Mouse (Mus musculus): ENCODE data around the gene Rcc1l. TPM values are rescaled to one million over a fixed set of nuclear protein-coding genes. Genes with fewer than 3 reads are reported as not detected.

Rcc1l gene
- polyA plus RNA-seq, 1 experiment, result 16.1 TPM

GRCm38 (mm10) chr5:134137933-134138332 is 38.6 kb downstream of the Rcc1l start:
- H3K27ac ChIP-seq (ENCODE audit: insufficient read depth, low read length), result no peak overlapping the region
- H3K4me1 ChIP-seq (ENCODE audit: control insufficient read depth, insufficient read depth, low read length), result no peaks in the 10 kb centered on the region
- no peaks in the 10 kb centered on the region for H3K36me3 ChIP-seq (ENCODE audit: control insufficient read depth, insufficient read depth, low read length, poor library complexity, severe bottlenecking)
- no peak overlapping the region for H3K4me3 ChIP-seq (ENCODE audit: low read depth, low read length)
- H3K9me3 ChIP-seq (replicated peaks; ENCODE audit: control insufficient read depth, insufficient read depth, low read length, poor library complexity, severe bottlenecking), result no peaks in the 10 kb centered on the region
- H3K9ac ChIP-seq (ENCODE audit: low read depth, poor library complexity, severe bottlenecking), result no peak overlapping the region
- H3K27me3 ChIP-seq (ENCODE audit: control insufficient read depth, insufficient read depth, low read length, poor library complexity, severe bottlenecking), result no peaks in the 10 kb centered on the region
- TF ChIP-seq POLR2A (IDR thresholded peaks at IDR 0.05; ENCODE audit: insufficient read depth, low read length) (no peak), EP300 (IDR thresholded peaks at IDR 0.05; ENCODE audit: insufficient read depth, low read depth, low read length) (no peak), CTCF (IDR thresholded peaks at IDR 0.05; ENCODE audit: low read depth, low read length) (no peak)

GRCm38 (mm10) chr5:134136022-134136421 is 40.6 kb downstream of the Rcc1l start:
- Histone ChIP-seq H3K4me3 (ENCODE audit: low read depth, low read length) (no peak overlapping the region), H3K27me3 (ENCODE audit: control insufficient read depth, insufficient read depth, low read length, poor library complexity, severe bottlenecking) (no peaks in the 10 kb centered on the region), H3K9me3 (replicated peaks; ENCODE audit: control insufficient read depth, insufficient read depth, low read length, poor library complexity, severe bottlenecking) (no peaks in the 10 kb centered on the region), H3K4me1 (ENCODE audit: control insufficient read depth, insufficient read depth, low read length) (no peaks in the 10 kb centered on the region), H3K27ac (ENCODE audit: insufficient read depth, low read length) (no peak overlapping the region), H3K36me3 (ENCODE audit: control insufficient read depth, insufficient read depth, low read length, poor library complexity, severe bottlenecking) (no peaks in the 10 kb centered on the region), H3K9ac (ENCODE audit: low read depth, poor library complexity, severe bottlenecking) (no peak overlapping the region)
- no peak for TF ChIP-seq CTCF (IDR thresholded peaks at IDR 0.05; ENCODE audit: low read depth, low read length)
- TF ChIP-seq POLR2A (IDR thresholded peaks at IDR 0.05; ENCODE audit: insufficient read depth, low read length), result no peak
- TF ChIP-seq EP300 (IDR thresholded peaks at IDR 0.05; ENCODE audit: insufficient read depth, low read depth, low read length), result no peak

GRCm38 (mm10) chr5:134131586-134131985 is 45.0 kb downstream of the Rcc1l start:
- no peak overlapping the region for H3K27ac ChIP-seq (ENCODE audit: insufficient read depth, low read length)
- no peak overlapping the region for H3K9ac ChIP-seq (ENCODE audit: low read depth, poor library complexity, severe bottlenecking)
- no peaks in the 10 kb centered on the region for H3K9me3 ChIP-seq (replicated peaks; ENCODE audit: control insufficient read depth, insufficient read depth, low read length, poor library complexity, severe bottlenecking)
- H3K4me3 ChIP-seq (ENCODE audit: low read depth, low read length), result no peak overlapping the region
- no peaks in the 10 kb centered on the region for H3K4me1 ChIP-seq (ENCODE audit: control insufficient read depth, insufficient read depth, low read length)
- no peak for TF ChIP-seq CTCF (IDR thresholded peaks at IDR 0.05; ENCODE audit: low read depth, low read length)
- no peak for TF ChIP-seq EP300 (IDR thresholded peaks at IDR 0.05; ENCODE audit: insufficient read depth, low read depth, low read length)
- no peak for TF ChIP-seq POLR2A (IDR thresholded peaks at IDR 0.05; ENCODE audit: insufficient read depth, low read length)
- no peaks in the 10 kb centered on the region for H3K27me3 ChIP-seq (ENCODE audit: control insufficient read depth, insufficient read depth, low read length, poor library complexity, severe bottlenecking)
- H3K36me3 ChIP-seq (ENCODE audit: control insufficient read depth, insufficient read depth, low read length, poor library complexity, severe bottlenecking), result no peaks in the 10 kb centered on the region

GRCm38 (mm10) chr5:134126232-134126631 is 50.3 kb downstream of the Rcc1l start:
- H3K4me3 ChIP-seq (ENCODE audit: low read depth, low read length), result no peak overlapping the region
- H3K9me3 ChIP-seq (replicated peaks; ENCODE audit: control insufficient read depth, insufficient read depth, low read length, poor library complexity, severe bottlenecking), result no peaks in the 10 kb centered on the region
- no peaks in the 10 kb centered on the region for H3K36me3 ChIP-seq (ENCODE audit: control insufficient read depth, insufficient read depth, low read length, poor library complexity, severe bottlenecking)
- no peak for TF ChIP-seq CTCF (IDR thresholded peaks at IDR 0.05; ENCODE audit: low read depth, low read length)
- H3K9ac ChIP-seq (ENCODE audit: low read depth, poor library complexity, severe bottlenecking), result no peak overlapping the region
- no peaks in the 10 kb centered on the region for H3K4me1 ChIP-seq (ENCODE audit: control insufficient read depth, insufficient read depth, low read length)
- H3K27me3 ChIP-seq (ENCODE audit: control insufficient read depth, insufficient read depth, low read length, poor library complexity, severe bottlenecking), result no peaks in the 10 kb centered on the region
- no peak overlapping the region for H3K27ac ChIP-seq (ENCODE audit: insufficient read depth, low read length)

- no peaks in the 10 kb centered on the region for H3K9me3 ChIP-seq (replicated peaks; ENCODE audit: control insufficient read depth, insufficient read depth, low read length, poor library complexity, severe bottlenecking)
Measured at GRCm38 (mm10) chr5:134123846-134124245, 52.7 kb downstream of the Rcc1l start.

GRCm38 (mm10) chr5:134121893-134122259 is 54.7 kb downstream of the Rcc1l start:
- H3K27ac ChIP-seq (ENCODE audit: insufficient read depth, low read length), result no peak overlapping the region
- H3K36me3 ChIP-seq (ENCODE audit: control insufficient read depth, insufficient read depth, low read length, poor library complexity, severe bottlenecking), result no peaks in the 10 kb centered on the region
- peaks cover 2% of the 10 kb centered on the region for H3K4me1 ChIP-seq (ENCODE audit: control insufficient read depth, insufficient read depth, low read length)
- TF ChIP-seq POLR2A (IDR thresholded peaks at IDR 0.05; ENCODE audit: insufficient read depth, low read length), result no peak
- TF ChIP-seq EP300 (IDR thresholded peaks at IDR 0.05; ENCODE audit: insufficient read depth, low read depth, low read length), result no peak
- no peak for TF ChIP-seq CTCF (IDR thresholded peaks at IDR 0.05; ENCODE audit: low read depth, low read length)
- no peaks in the 10 kb centered on the region for H3K27me3 ChIP-seq (ENCODE audit: control insufficient read depth, insufficient read depth, low read length, poor library complexity, severe bottlenecking)
- H3K9me3 ChIP-seq (replicated peaks; ENCODE audit: control insufficient read depth, insufficient read depth, low read length, poor library complexity, severe bottlenecking), result no peaks in the 10 kb centered on the region
- H3K9ac ChIP-seq (ENCODE audit: low read depth, poor library complexity, severe bottlenecking), result no peak overlapping the region
- H3K4me3 ChIP-seq (ENCODE audit: low read depth, low read length), result no peak overlapping the region

More at GRCm38 (mm10) chr5:134123846-134124245, 52.7 kb downstream of the Rcc1l start:
- Histone ChIP-seq H3K36me3 (ENCODE audit: control insufficient read depth, insufficient read depth, low read length, poor library complexity, severe bottlenecking) (no peaks in the 10 kb centered on the region), H3K4me3 (ENCODE audit: low read depth, low read length) (no peak overlapping the region), H3K4me1 (ENCODE audit: control insufficient read depth, insufficient read depth, low read length) (no peaks in the 10 kb centered on the region), H3K27me3 (ENCODE audit: control insufficient read depth, insufficient read depth, low read length, poor library complexity, severe bottlenecking) (no peaks in the 10 kb centered on the region), H3K9ac (ENCODE audit: low read depth, poor library complexity, severe bottlenecking) (no peak overlapping the region), H3K27ac (ENCODE audit: insufficient read depth, low read length) (no peak overlapping the region)
- TF ChIP-seq POLR2A (IDR thresholded peaks at IDR 0.05; ENCODE audit: insufficient read depth, low read length), result no peak
- no peak for TF ChIP-seq CTCF (IDR thresholded peaks at IDR 0.05; ENCODE audit: low read depth, low read length)
- TF ChIP-seq EP300 (IDR thresholded peaks at IDR 0.05; ENCODE audit: insufficient read depth, low read depth, low read length), result no peak

Measured in ES-Bruce4 (cell line).